Mouse (Mus musculus) spleen, postnatal 10 days (tissue): ENCODE measurements around the gene Lypla2.

ENCODE experiments used
- DNase-seq, 2 experiments: peaks; one replicate each; pipeline ENCODE4 v3.0.0; 2021 to 2022; ENCODE audit warnings: low spot score in 2 of 2

Gene Lypla2

GRCm38 (mm10) chr4:135972911-135973811 lies 735 bp upstream of the Lypla2 start:
- DNase-seq: peak in 1 of 2 experiments; percentile 28

- peak; percentile 38 to 64 for DNase-seq
Observed at GRCm38 (mm10) chr4:135971805-135972555, 446 bp downstream of the Lypla2 start.

- DNase-seq: no peak
Observed at GRCm38 (mm10) chr4:135970585-135970984, 1.8 kb downstream of the Lypla2 start.

GRCm38 (mm10) chr4:135969070-135969750 lies 3.2 kb downstream of the Lypla2 start:
- DNase-seq: no peak

GRCm38 (mm10) chr4:135968271-135968869 lies 4.1 kb downstream of the Lypla2 start:
- peak in 1 of 2 experiments; percentile 16 for DNase-seq

- DNase-seq: no peak
Observed at GRCm38 (mm10) chr4:135967086-135967760, 5.2 kb downstream of the Lypla2 start.

- DNase-seq: no peak
Observed at GRCm38 (mm10) chr4:135966283-135966682, 6.1 kb downstream of the Lypla2 start.

GRCm38 (mm10) chr4:135965113-135965512 lies 7.3 kb downstream of the Lypla2 start:
- DNase-seq: no peak

- DNase-seq: peak; percentile 46 to 61
Observed at GRCm38 (mm10) chr4:135964426-135964825, 8.0 kb downstream of the Lypla2 start.

GRCm38 (mm10) chr4:135963457-135964193 lies 8.8 kb downstream of the Lypla2 start, which contains the start of gene Gale:
TSS of gene Gale (plus strand) at chr4:135963727.
- peak; percentile 86 to 96 for DNase-seq

GRCm38 (mm10) chr4:135962946-135963345 lies 9.5 kb downstream of the Lypla2 start:
- DNase-seq: no peak

- no peak for DNase-seq
Observed at GRCm38 (mm10) chr4:135962198-135962597, 10.2 kb downstream of the Lypla2 start.

- DNase-seq: peak in 1 of 2 experiments; percentile 12
Observed at GRCm38 (mm10) chr4:135961709-135962108, 10.7 kb downstream of the Lypla2 start.

- peak; percentile 81 to 93 for DNase-seq
Observed at GRCm38 (mm10) chr4:135960717-135961116, 11.7 kb downstream of the Lypla2 start.

GRCm38 (mm10) chr4:135958354-135958753 lies 14.1 kb downstream of the Lypla2 start:
- no peak for DNase-seq

GRCm38 (mm10) chr4:135955886-135956285 lies 16.5 kb downstream of the Lypla2 start:
- DNase-seq: no peak

GRCm38 (mm10) chr4:135954241-135954640 lies 18.2 kb downstream of the Lypla2 start:
- DNase-seq: peak; percentile 83 to 89

- no peak for DNase-seq
Observed at GRCm38 (mm10) chr4:135953179-135953578, 19.2 kb downstream of the Lypla2 start.

GRCm38 (mm10) chr4:135951505-135951904 lies 20.9 kb downstream of the Lypla2 start:
- no peak for DNase-seq

- no peak for DNase-seq
Observed at GRCm38 (mm10) chr4:135950365-135950764, 22.1 kb downstream of the Lypla2 start.
